Mouse (Mus musculus) E14TG2a.4 (cell line): ENCODE results near the gene Nek10.

Experiments used
- H3K27me3 ChIP-seq: 2 replicates; pipeline ENCODE4 v1.6.1; 2014; ENCODE audit warnings: low read length, control low read depth; ENCODE audit not compliant: insufficient read depth
- H3K36me3 ChIP-seq: 2 replicates; pipeline ENCODE4 v1.6.1; 2014; ENCODE audit warnings: low read length, control low read depth; ENCODE audit not compliant: insufficient read depth
- H3K4me1 ChIP-seq: replicated peaks from 2 replicates; pipeline ENCODE4 v1.6.1; 2014; ENCODE audit warnings: low read depth, low read length, control low read depth
- H3K4me3 ChIP-seq: replicated peaks from 2 replicates; pipeline ENCODE4 v1.5.1; 2014; ENCODE audit warnings: mild to moderate bottlenecking, low read length
- H3K9me3 ChIP-seq: 2 replicates; pipeline ENCODE4 v1.6.1; 2014; ENCODE audit warnings: low read length, control low read depth
- CTCF ChIP-seq: conservative IDR thresholded peaks from 2 replicates; pipeline ENCODE4 v1.5.1; 2014; ENCODE audit warnings: low read length
- NANOG ChIP-seq: IDR thresholded peaks from 2 replicates; pipeline ENCODE4 v1.6.1; 2014; ENCODE audit warnings: borderline replicate concordance, low read length, mixed read lengths
- POU5F1 ChIP-seq: IDR thresholded peaks from 2 replicates; pipeline ENCODE4 v1.6.1; 2014; ENCODE audit warnings: low read length, borderline replicate concordance

The Nek10 gene

GRCm38 (mm10) chr14:14804518-14805212 lies 1.4 kb downstream of the Nek10 start:
- H3K4me3 ChIP-seq = peak overlapping the region; percentile 53; the same call in 1 of the 2 replicates
- TF ChIP-seq NANOG (no peak), POU5F1 (no peak), CTCF (no peak)
- peaks cover 7% of the 10 kb centered on the region; the same call in 1 of the 2 replicates for H3K4me1 ChIP-seq
- H3K9me3 ChIP-seq = no peaks in the 10 kb centered on the region
- no peaks in the 10 kb centered on the region for H3K27me3 ChIP-seq
- H3K36me3 ChIP-seq = no peaks in the 10 kb centered on the region

GRCm38 (mm10) chr14:14832520-14833240 lies 29.5 kb downstream of the Nek10 start:
- no peaks in the 10 kb centered on the region for H3K4me1 ChIP-seq
- no peaks in the 10 kb centered on the region for H3K36me3 ChIP-seq
- H3K27me3 ChIP-seq = no peaks in the 10 kb centered on the region
- H3K4me3 ChIP-seq = no peak overlapping the region
- TF ChIP-seq POU5F1 (no peak), CTCF (no peak), NANOG (no peak)
- H3K9me3 ChIP-seq = no peaks in the 10 kb centered on the region

- Histone ChIP-seq H3K27me3 (no peaks in the 10 kb centered on the region), H3K36me3 (no peaks in the 10 kb centered on the region), H3K9me3 (no peaks in the 10 kb centered on the region), H3K4me1 (no peaks in the 10 kb centered on the region), H3K4me3 (no peak overlapping the region)
- TF ChIP-seq NANOG = no peak
- no peak for TF ChIP-seq POU5F1
- TF ChIP-seq CTCF = no peak
Observed at GRCm38 (mm10) chr14:14833498-14833897, 30.3 kb downstream of the Nek10 start.

GRCm38 (mm10) chr14:14834266-14834665 lies 31.1 kb downstream of the Nek10 start:
- Histone ChIP-seq H3K4me1 (no peaks in the 10 kb centered on the region), H3K27me3 (no peaks in the 10 kb centered on the region), H3K4me3 (no peak overlapping the region), H3K36me3 (no peaks in the 10 kb centered on the region), H3K9me3 (no peaks in the 10 kb centered on the region)
- TF ChIP-seq POU5F1 (no peak), NANOG (no peak), CTCF (no peak)

GRCm38 (mm10) chr14:14837627-14838026 lies 34.4 kb downstream of the Nek10 start:
- no peaks in the 10 kb centered on the region for H3K27me3 ChIP-seq
- TF ChIP-seq NANOG = no peak
- TF ChIP-seq POU5F1 = no peak
- TF ChIP-seq CTCF = no peak
- H3K4me3 ChIP-seq = no peak overlapping the region
- H3K36me3 ChIP-seq = no peaks in the 10 kb centered on the region
- H3K4me1 ChIP-seq = no peaks in the 10 kb centered on the region
- no peaks in the 10 kb centered on the region for H3K9me3 ChIP-seq

GRCm38 (mm10) chr14:14838109-14838508 lies 34.9 kb downstream of the Nek10 start:
- Histone ChIP-seq H3K4me3 (no peak overlapping the region), H3K27me3 (no peaks in the 10 kb centered on the region), H3K4me1 (no peaks in the 10 kb centered on the region), H3K9me3 (no peaks in the 10 kb centered on the region), H3K36me3 (no peaks in the 10 kb centered on the region)
- TF ChIP-seq NANOG (no peak), POU5F1 (no peak), CTCF (no peak)

DNA sequence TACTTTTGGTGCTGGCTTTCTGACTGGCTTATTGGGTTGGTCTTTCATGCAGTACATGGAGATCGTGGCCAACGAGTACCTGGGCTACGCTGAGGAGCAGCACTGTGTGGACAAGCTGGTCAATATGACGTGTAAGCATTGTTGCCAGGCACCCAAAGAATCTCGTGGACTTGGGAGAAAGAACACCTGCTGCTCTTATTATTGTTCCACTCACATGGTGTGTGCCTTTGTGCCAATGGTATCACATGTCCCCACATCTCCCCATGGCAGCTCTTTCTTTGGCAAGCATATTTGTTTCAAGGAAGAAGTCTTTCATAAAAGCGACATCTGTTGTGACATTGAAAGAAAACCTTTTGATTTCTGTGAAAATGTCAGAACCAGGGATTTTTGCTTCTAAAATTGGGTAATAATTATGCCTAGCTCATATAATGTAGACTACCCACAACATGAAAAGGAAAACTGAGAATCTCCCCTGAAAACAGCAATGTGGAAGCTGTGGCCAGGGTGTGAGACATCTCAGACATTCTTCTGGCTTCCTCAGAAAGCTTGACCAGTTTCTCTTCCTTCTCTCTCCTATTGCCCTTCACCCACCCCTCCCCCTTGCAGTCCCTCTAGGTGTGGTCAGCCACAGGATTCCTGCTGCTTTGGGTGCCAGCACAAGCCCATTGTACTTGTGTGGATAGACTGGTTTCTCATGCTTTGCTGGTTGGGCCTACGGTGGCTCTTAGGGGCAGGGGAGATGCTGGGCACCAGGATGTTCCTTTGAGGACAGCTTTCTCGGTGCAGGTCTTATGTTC lies 39.7 kb downstream of the Nek10 start:
- TF ChIP-seq NANOG = no peak
- no peak for TF ChIP-seq POU5F1
- TF ChIP-seq CTCF = no peak
- Histone ChIP-seq H3K9me3 (no peaks in the 10 kb centered on the region), H3K27me3 (no peaks in the 10 kb centered on the region), H3K36me3 (no peaks in the 10 kb centered on the region), H3K4me1 (no peaks in the 10 kb centered on the region), H3K4me3 (no peak overlapping the region)

DNA sequence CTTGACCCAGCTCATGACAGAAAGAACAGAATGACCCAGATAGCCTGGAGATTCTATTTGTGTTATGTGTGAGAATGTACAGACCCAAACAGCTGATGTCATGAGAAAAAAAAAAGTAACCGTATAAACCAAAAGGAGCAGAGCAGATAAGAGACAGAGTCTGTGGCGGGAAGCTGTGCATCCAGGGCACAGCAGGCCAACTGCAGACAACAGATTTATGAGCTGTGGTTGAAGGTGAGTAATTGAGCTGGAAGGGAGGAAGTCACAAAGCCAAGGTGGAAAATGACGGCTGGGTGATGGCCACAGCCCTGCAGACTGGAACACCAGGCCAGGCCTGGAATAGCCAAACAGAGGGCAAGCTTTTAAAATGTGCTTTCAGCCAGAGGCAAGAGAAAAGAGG lies 49.6 kb downstream of the Nek10 start:
- Histone ChIP-seq H3K27me3 (no peaks in the 10 kb centered on the region), H3K9me3 (no peaks in the 10 kb centered on the region), H3K4me3 (no peak overlapping the region), H3K36me3 (no peaks in the 10 kb centered on the region), H3K4me1 (no peaks in the 10 kb centered on the region)
- no peak for TF ChIP-seq NANOG
- TF ChIP-seq CTCF = no peak
- TF ChIP-seq POU5F1 = no peak
